ENCODE assay signal across 18 mouse cellular contexts in genomic region chr13:112009288-112009687, GRCm38 (mm10).
DNase-seq lines count a peak whose midpoint lies in the region; ATAC-seq and TF ChIP-seq lines count a peak whose summit lies in the region.
"Had no signal": no experiment of that assay in that cellular context is flagged by ENCODE, and none has a peak within 500 bp of the region (broad histone marks: within the 10 kb centered on the region; RNA-seq: fewer than 3 reads in every experiment).

No protein-coding gene starts in this region.

- WGBS in kidney, adult 2 months, result 85% methylated on average over 3 of the region's 3 CpGs
- 83% methylated on average over 3 of the region's 3 CpGs for WGBS in kidney, embryonic 15.5 days
- 75% methylated on average over 3 of the region's 3 CpGs for whole genome bisulfite sequencing in lung, embryonic 16.5 days

- no peak overlapping the region for H3K4me3 ChIP-seq in kidney, adult 2 months (ENCODE audit: insufficient read depth, low read depth, low read length)
- H3K4me3 ChIP-seq in kidney, embryonic 15.5 days (replicated peaks), result no peak overlapping the region
- no peak overlapping the region for H3K4me3 ChIP-seq in lung, embryonic 16.5 days (ENCODE audit: low read length)
- H3K4me3 ChIP-seq in MEL (ENCODE audit: control insufficient read depth in 1 of 2, insufficient read depth in 1 of 2, low read depth in 2 of 2, low read length in 2 of 2), result no peak overlapping the region
- H3K4me3 ChIP-seq: embryonic facial prominence, embryonic 15.5 days; heart, embryonic 12.5 days; midbrain, embryonic 12.5 days had no signal

- peak; percentile 20 for DNase-seq in kidney, adult 2 months
- DNase-seq in lung, postnatal 4 days, result no peak
- DNase-seq in MEL (ENCODE audit: low read depth, low spot score), result peak; percentile 17
- DNase-seq in naive thymus-derived CD4-positive, alpha-beta T cell, adult 2 months (ENCODE audit: low read depth), result peak; percentile 41
- DNase-seq in urinary bladder, adult 18-20 months (ENCODE audit: low spot score in 2 of 2), result no peak
- DNase-seq: cerebellum, adult 11-12 months; gastrocnemius, postnatal 14 days; left cerebral cortex, postnatal 4 days; lung, postnatal 14 days; thymus, postnatal 36 days had no signal

- no peak for ATAC-seq in kidney, embryonic 15.5 days (replicated peaks; ENCODE audit: low FRiP score)
- ATAC-seq in lung, embryonic 16.5 days (ENCODE audit: low read depth), result no peak
- no peak for ATAC-seq in frontal cortex, adult (ENCODE audit: low TSS enrichment)
- ATAC-seq: forebrain, embryonic 14.5 days had no signal

- no peak overlapping the region for H3K4me2 ChIP-seq in kidney, embryonic 15.5 days
- H3K4me2 ChIP-seq in lung, embryonic 16.5 days (ENCODE audit: low read depth, low read length), result no peak overlapping the region
- H3K4me2 ChIP-seq: embryonic facial prominence, embryonic 15.5 days; heart, embryonic 12.5 days; midbrain, embryonic 12.5 days had no signal

- no peaks in the 10 kb centered on the region for H3K27me3 ChIP-seq in kidney, adult 2 months (replicated peaks; ENCODE audit: control insufficient read depth, insufficient read depth, low read length)
- no peaks in the 10 kb centered on the region for H3K27me3 ChIP-seq in kidney, embryonic 15.5 days
- H3K27me3 ChIP-seq in lung, embryonic 16.5 days (ENCODE audit: control insufficient read depth, insufficient read depth, low read depth, low read length), result no peaks in the 10 kb centered on the region
- no peaks in the 10 kb centered on the region; a peak in 1 of 4 replicates for H3K27me3 ChIP-seq in MEL (ENCODE audit: control insufficient read depth in 1 of 2, insufficient read depth in 2 of 2, low read length in 2 of 2)
- H3K27me3 ChIP-seq: embryonic facial prominence, embryonic 15.5 days; heart, embryonic 12.5 days; midbrain, embryonic 12.5 days had no signal

- no peak for TF ChIP-seq EP300 in MEL (IDR thresholded peaks at IDR 0.05; ENCODE audit: low read depth in 1 of 2, low read length in 2 of 2)

- H3K4me1 ChIP-seq in kidney, adult 2 months (ENCODE audit: control insufficient read depth, insufficient read depth, low read length), result no peaks in the 10 kb centered on the region
- H3K4me1 ChIP-seq in kidney, embryonic 15.5 days, result peaks cover 10% of the 10 kb centered on the region; the same call in 1 of the 2 replicates
- H3K4me1 ChIP-seq in lung, embryonic 16.5 days (replicated peaks; ENCODE audit: control insufficient read depth, insufficient read depth, low read length), result peaks cover 9% of the 10 kb centered on the region; the same call in 1 of the 2 replicates
- H3K4me1 ChIP-seq in MEL (ENCODE audit: control insufficient read depth in 1 of 2, insufficient read depth in 2 of 2, low read length in 2 of 2), result no peaks in the 10 kb centered on the region
- H3K4me1 ChIP-seq: embryonic facial prominence, embryonic 15.5 days; heart, embryonic 12.5 days; midbrain, embryonic 12.5 days had no signal

- TF ChIP-seq POLR2A in kidney, adult 2 months (IDR thresholded peaks at IDR 0.05; ENCODE audit: low read depth, low read length), result no peak
- TF ChIP-seq POLR2A in MEL (IDR thresholded peaks at IDR 0.05; ENCODE audit: control insufficient read depth in 1 of 2, insufficient read depth in 1 of 2, low read depth in 1 of 2, low read length in 2 of 2, poor library complexity in 1 of 2), result no peak

- H3K79me2 ChIP-seq in MEL (ENCODE audit: control insufficient read depth, insufficient read depth, low read length, poor library complexity), result no peaks in the 10 kb centered on the region

- no peaks in the 10 kb centered on the region for H3K36me3 ChIP-seq in kidney, adult 2 months (ENCODE audit: control insufficient read depth, insufficient read depth, low read length)
- H3K36me3 ChIP-seq in kidney, embryonic 15.5 days, result no peaks in the 10 kb centered on the region
- no peaks in the 10 kb centered on the region for H3K36me3 ChIP-seq in lung, embryonic 16.5 days (ENCODE audit: control insufficient read depth, insufficient read depth, low read length)
- H3K36me3 ChIP-seq in MEL (ENCODE audit: control insufficient read depth in 1 of 2, insufficient read depth in 2 of 2, low read length in 2 of 2), result no peaks in the 10 kb centered on the region
- H3K36me3 ChIP-seq: embryonic facial prominence, embryonic 15.5 days; G1E; heart, embryonic 12.5 days; midbrain, embryonic 12.5 days had no signal

- no peak for TF ChIP-seq RAD21 in MEL (IDR thresholded peaks at IDR 0.05; ENCODE audit: low read depth, low read length)

- no peak overlapping the region for H3K27ac ChIP-seq in kidney, adult 2 months (ENCODE audit: insufficient read depth, low read depth, low read length)
- no peak overlapping the region for H3K27ac ChIP-seq in kidney, embryonic 15.5 days
- peak overlapping the region; percentile 3; the same call in 1 of the 2 replicates for H3K27ac ChIP-seq in lung, embryonic 16.5 days (ENCODE audit: low read length)
- no peak overlapping the region for H3K27ac ChIP-seq in MEL (ENCODE audit: control insufficient read depth, low read depth, low read length)
- H3K27ac ChIP-seq: embryonic facial prominence, embryonic 15.5 days; midbrain, embryonic 12.5 days had no signal

- TF ChIP-seq CTCF in kidney, adult 2 months (conservative IDR thresholded peaks at IDR 0.05; ENCODE audit: insufficient read depth, insufficient read length, low read depth, low read length), result no peak
- peak in 1 of 3 experiments; percentile 31; a peak in 3 of 6 replicates for TF ChIP-seq CTCF in MEL (IDR thresholded peaks at IDR 0.05 in 2 of 3, conservative IDR thresholded peaks at IDR 0.05 in 1 of 3; ENCODE audit: control insufficient read depth in 1 of 3, insufficient read depth in 1 of 3, low read depth in 2 of 3, low read length in 3 of 3, poor library complexity in 1 of 3, severe bottlenecking in 1 of 3)

- H3K9ac ChIP-seq in kidney, embryonic 15.5 days, result no peak overlapping the region
- no peak overlapping the region for H3K9ac ChIP-seq in lung, embryonic 16.5 days (ENCODE audit: low read length)
- H3K9ac ChIP-seq in MEL (ENCODE audit: control insufficient read depth, low read depth, low read length, poor library complexity, severe bottlenecking), result no peak overlapping the region
- H3K9ac ChIP-seq: embryonic facial prominence, embryonic 15.5 days; heart, embryonic 12.5 days; midbrain, embryonic 12.5 days had no signal

- H3K9me3 ChIP-seq in kidney, embryonic 15.5 days (replicated peaks), result 0 out of 2 replicates have a peak, but pooled peaks cover 3% of the 10 kb centered on the region
- 0 out of 2 replicates have a peak, but pooled peaks cover 4% of the 10 kb centered on the region for H3K9me3 ChIP-seq in lung, embryonic 16.5 days (ENCODE audit: control insufficient read depth, low read length)
- H3K9me3 ChIP-seq in MEL (replicated peaks; ENCODE audit: insufficient read depth, low read length), result no peaks in the 10 kb centered on the region
- H3K9me3 ChIP-seq: embryonic facial prominence, embryonic 15.5 days; G1E; midbrain, embryonic 12.5 days had no signal

TF ChIP-seq in MEL, 35 proteins besides CTCF, POLR2A, EP300 and RAD21:
- TF ChIP-seq MAFK (IDR thresholded peaks at IDR 0.05; ENCODE audit: borderline replicate concordance, low read depth, low read length) (no peak), ETS1 (IDR thresholded peaks at IDR 0.05; ENCODE audit: low read depth, low read length) (no peak), ELF1 (IDR thresholded peaks at IDR 0.05; ENCODE audit: low read depth, low read length) (no peak), TBP (IDR thresholded peaks at IDR 0.05; ENCODE audit: low read depth, low read length) (no peak), ZKSCAN1 (IDR thresholded peaks at IDR 0.05; ENCODE audit: low read depth, low read length) (no peak), MXI1 (IDR thresholded peaks at IDR 0.05; ENCODE audit: low read depth, low read length) (no peak), BHLHE40 (IDR thresholded peaks at IDR 0.05; ENCODE audit: borderline replicate concordance, low read depth, low read length) (no peak), NRF1 (IDR thresholded peaks at IDR 0.05; ENCODE audit: insufficient read depth, low read depth, low read length, poor library complexity, severe bottlenecking) (no peak), MAX (IDR thresholded peaks at IDR 0.05; ENCODE audit: low read length) (no peak), USF1 (IDR thresholded peaks at IDR 0.05; ENCODE audit: low read depth, low read length) (no peak), JUND (IDR thresholded peaks at IDR 0.05; ENCODE audit: low read depth, low read length) (no peak), HCFC1 (IDR thresholded peaks at IDR 0.05; ENCODE audit: low read depth, low read length) (no peak)

Comparison
In these comparisons a context has a peak if more than half of its experiments do, and no peak if none do; other contexts are left out.
1. DNase-seq: peak in kidney, adult 2 months (single experiment), MEL (single experiment) and naive thymus-derived CD4-positive, alpha-beta T cell, adult 2 months (single experiment); none in lung, postnatal 4 days (0 of 2) and urinary bladder, adult 18-20 months (0 of 2).